Mouse (Mus musculus) small intestine, adult 2 months (tissue): Measurements from ENCODE around the gene Stk32b. TPM values are rescaled to one million over a fixed set of nuclear protein-coding genes. Genes with fewer than 3 reads are reported as not detected.

Experiments
- H3K27ac ChIP-seq: fragments of 200-500 bp; 2 replicates; pipeline ENCODE4 v1.5.1; 2012; ENCODE audit warnings: low read depth, low read length, control low read depth, inconsistent platforms; ENCODE audit not compliant: insufficient read depth
- H3K27me3 ChIP-seq: fragments of 200-500 bp; 2 replicates; pipeline ENCODE4 v1.6.1; 2012; ENCODE audit warnings: mild to moderate bottlenecking, moderate library complexity, low read length, inconsistent platforms; ENCODE audit not compliant: control insufficient read depth, insufficient read depth
- H3K36me3 ChIP-seq: fragments of 200-500 bp; 2 replicates; pipeline ENCODE4 v1.6.1; 2012; ENCODE audit warnings: mild to moderate bottlenecking, low read length, control low read depth, inconsistent platforms; ENCODE audit not compliant: control insufficient read depth, insufficient read depth
- H3K4me1 ChIP-seq: fragments of 200-500 bp; 2 replicates; pipeline ENCODE4 v1.6.1; 2012; ENCODE audit warnings: low read length, inconsistent platforms, mixed read lengths; ENCODE audit not compliant: control insufficient read depth, insufficient read depth, insufficient read length
- H3K4me3 ChIP-seq: fragments of 200-500 bp; 2 replicates; pipeline ENCODE4 v1.5.1; 2012; ENCODE audit warnings: low read depth, mild to moderate bottlenecking, control low read depth, inconsistent platforms, low read length, moderate library complexity
- CTCF ChIP-seq: fragments of 200-500 bp; IDR thresholded peaks from 2 replicates; pipeline ENCODE4 v1.5.1; 2012; ENCODE audit warnings: low read depth, mild to moderate bottlenecking, control low read depth, inconsistent platforms, low read length, moderate library complexity, mixed read lengths; ENCODE audit not compliant: insufficient replicate concordance, insufficient read length; ENCODE audit errors: extremely low read depth
- POLR2A ChIP-seq: fragments of 200-500 bp; IDR thresholded peaks from 2 replicates; pipeline ENCODE4 v1.6.1; 2012; ENCODE audit warnings: low read depth, mild to moderate bottlenecking, control low read depth, inconsistent platforms, low read length, moderate library complexity
- WGBS: fragments of 180-500 bp; shearing (Covaris S2); methylation state at CpG from one replicate; pipeline ENCODE4 v1.1.7; 2018; 5-methylcytosine and 5-hydroxymethylcytosine counted together
- polyA plus RNA-seq: library from polyadenylated mRNA; depleted of rRNA; stranded (reverse); fragments of >200 nt; gene quantifications from 2 replicates; pipeline ENCODE4 v1.2.3, GENCODE M21; 2012; rRNA removed

Stk32b gene
- 0.09 TPM in 1 of 2 replicates, not detected in the other for polyA plus RNA-seq

DNA sequence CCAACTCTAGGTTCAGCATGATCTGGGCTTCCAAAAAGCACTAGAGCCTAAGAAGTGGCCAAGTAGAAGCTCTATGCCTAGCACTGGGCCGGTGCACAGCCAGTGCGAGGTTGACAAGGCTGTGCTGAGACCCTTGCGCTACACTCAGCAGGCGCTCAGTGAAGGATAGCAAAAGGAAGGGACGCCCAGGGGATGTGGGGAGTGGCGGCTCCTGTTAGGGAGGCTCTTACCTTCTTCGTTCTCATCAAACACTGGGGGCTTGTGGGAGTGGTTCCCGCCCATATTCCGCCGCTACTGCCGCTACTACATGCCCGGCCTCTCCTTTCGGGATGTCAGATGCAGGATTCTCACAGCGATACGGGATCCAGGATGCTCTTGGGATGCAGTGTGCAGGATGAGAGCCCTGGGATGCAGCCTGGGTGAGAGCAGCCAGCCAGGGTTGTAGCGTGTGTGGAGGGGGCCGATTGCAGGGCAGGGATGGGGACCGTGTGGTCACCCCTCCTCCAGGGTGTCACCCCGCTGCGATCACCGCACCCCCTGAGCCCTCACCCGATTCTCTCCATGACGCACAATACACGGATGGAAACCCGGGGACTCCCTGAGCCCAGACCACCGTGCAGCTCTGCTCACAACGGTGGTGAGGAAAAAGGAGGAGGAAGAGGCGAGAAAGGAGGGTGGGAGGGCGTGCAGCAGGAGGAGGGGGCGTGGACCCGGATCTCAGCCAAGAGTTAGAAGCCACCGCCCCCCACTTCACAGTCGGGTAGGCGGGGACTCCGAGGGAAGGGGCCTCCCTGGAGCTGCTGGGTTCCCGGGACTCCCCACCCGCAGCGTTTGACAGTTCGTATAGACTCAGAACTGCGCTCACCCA, at the start of gene Stk32b:
Gene Stk32b (minus strand): TSS at position 667 of the 868 bp plus-strand sequence.
- no peaks in the 10 kb centered on the region for H3K36me3 ChIP-seq
- H3K4me3 ChIP-seq: no peak within 1 kb of the TSS
- no peak for TF ChIP-seq POLR2A
- TF ChIP-seq CTCF: no peak
- no peak within 1 kb of the TSS for H3K27ac ChIP-seq
- no peaks in the 10 kb centered on the region for H3K4me1 ChIP-seq
- H3K27me3 ChIP-seq: no peaks in the 10 kb centered on the region
- 4% methylated on average over 40 of the region's 40 CpGs for WGBS

DNA sequence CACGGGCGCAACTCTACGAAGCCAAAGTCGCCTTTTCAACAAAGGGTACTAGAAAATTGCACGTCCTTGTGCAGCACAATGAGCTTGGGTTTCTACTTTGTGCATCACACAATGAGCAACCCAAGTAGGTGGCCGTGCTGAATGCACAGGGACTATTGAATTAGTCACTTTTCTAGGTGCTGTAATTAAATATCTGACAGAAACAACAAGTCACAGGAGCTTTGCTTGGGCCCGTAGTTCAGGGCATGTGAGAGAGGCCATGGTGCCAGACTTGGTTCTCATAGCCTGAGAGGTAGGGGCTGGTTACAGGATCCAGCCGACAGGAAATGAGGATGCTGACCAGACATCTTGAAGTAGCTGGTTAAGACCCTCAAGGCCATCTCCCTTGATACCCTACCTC, 48.9 kb upstream of the Stk32b start:
- Histone ChIP-seq H3K4me3 (no peak overlapping the region), H3K27ac (no peak overlapping the region), H3K27me3 (0 out of 2 replicates have a peak, but pooled peaks cover 2% of the 10 kb centered on the region), H3K36me3 (no peaks in the 10 kb centered on the region), H3K4me1 (no peaks in the 10 kb centered on the region)
- TF ChIP-seq POLR2A (no peak), CTCF (no peak)
- WGBS: 81% methylated on average over 8 of the region's 8 CpGs

DNA sequence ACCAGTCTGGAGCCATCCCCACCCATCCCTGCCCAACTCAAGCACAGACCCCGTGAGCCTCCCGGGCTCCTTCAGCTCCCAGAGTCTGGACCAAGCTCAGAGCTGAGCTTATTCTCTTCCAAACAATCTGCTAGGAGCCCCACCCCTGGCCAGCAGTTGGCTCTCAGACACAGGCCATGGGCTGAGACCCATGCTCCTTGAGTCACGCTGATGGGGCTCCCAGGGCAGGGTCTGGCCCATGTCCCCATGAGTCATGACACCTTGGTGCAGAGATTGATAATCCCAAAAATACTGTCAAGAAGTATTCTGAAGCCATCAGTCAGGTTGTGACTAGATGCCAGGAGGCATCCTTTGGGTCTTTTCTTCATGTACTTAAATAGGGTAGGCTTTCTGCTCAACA, 45.1 kb upstream of the Stk32b start:
- TF ChIP-seq POLR2A (no peak), CTCF (no peak)
- WGBS: 91% methylated on average over 3 of the region's 3 CpGs

GRCm38 (mm10) chr5:37753366-37753765, 36.4 kb upstream of the Stk32b start:
- WGBS: 25% methylated on average over 7 of the region's 7 CpGs
- H3K27me3 ChIP-seq: no peaks in the 10 kb centered on the region
- H3K36me3 ChIP-seq: no peaks in the 10 kb centered on the region
- H3K4me1 ChIP-seq: peaks cover 6% of the 10 kb centered on the region
- peak overlapping the region; percentile 91 for H3K27ac ChIP-seq
- H3K4me3 ChIP-seq: no peak overlapping the region
- TF ChIP-seq CTCF (no peak), POLR2A (no peak)

More for the DNA sequence above, 45.1 kb upstream of the Stk32b start:
- H3K36me3 ChIP-seq: no peaks in the 10 kb centered on the region
- H3K4me3 ChIP-seq: no peak overlapping the region
- H3K27ac ChIP-seq: no peak overlapping the region
- H3K27me3 ChIP-seq: 0 out of 2 replicates have a peak, but pooled peaks cover 2% of the 10 kb centered on the region
- H3K4me1 ChIP-seq: no peaks in the 10 kb centered on the region

- H3K27ac ChIP-seq: peak overlapping the region; percentile 73
- no peak overlapping the region for H3K4me3 ChIP-seq
- H3K4me1 ChIP-seq: peaks cover 6% of the 10 kb centered on the region
- H3K27me3 ChIP-seq: no peaks in the 10 kb centered on the region
- H3K36me3 ChIP-seq: no peaks in the 10 kb centered on the region
- TF ChIP-seq CTCF: peak; percentile 50; the same call in 1 of the 2 replicates
- TF ChIP-seq POLR2A: no peak
- WGBS: 52% methylated on average over 8 of the region's 8 CpGs
Observed at GRCm38 (mm10) chr5:37752027-37752967, 35.3 kb upstream of the Stk32b start.

DNA sequence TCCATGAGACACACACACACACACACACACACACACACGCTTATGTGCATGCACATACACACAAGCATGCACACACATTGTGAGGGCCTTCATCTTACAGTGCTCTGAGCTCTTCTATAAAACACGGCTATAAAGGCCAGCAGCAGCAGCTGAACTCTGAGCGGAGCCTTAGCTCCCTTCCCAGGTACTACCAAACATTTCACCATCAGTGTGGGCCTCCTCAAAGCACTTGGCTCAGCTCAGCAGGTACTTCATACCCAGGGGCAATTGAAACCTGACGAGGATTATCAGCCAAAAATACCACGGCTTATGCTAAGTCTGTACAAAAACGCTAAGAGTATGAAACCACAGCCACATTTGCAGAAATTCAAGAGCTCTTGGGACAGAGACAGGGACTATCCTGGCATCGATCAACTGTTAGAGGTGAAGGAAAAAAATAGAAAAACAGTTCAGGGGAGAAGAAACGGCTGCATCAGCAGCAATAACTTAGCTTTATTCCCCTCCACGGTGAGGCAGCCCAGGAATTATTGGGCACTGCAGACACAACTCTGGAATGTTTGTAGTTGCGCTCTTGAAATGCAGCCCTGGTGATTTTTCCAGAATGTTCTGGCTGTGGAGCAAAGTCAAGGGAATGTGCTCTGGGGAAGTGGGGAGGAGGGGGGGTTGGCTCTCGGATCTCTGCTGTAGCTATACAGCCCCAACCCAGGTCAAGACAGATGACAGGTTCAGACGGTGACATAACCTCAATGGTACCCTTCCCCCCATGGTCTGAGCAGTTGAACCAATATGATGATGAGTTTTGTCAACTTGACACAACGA, 27.1 kb upstream of the Stk32b start:
- WGBS: 69% methylated on average over 13 of the region's 13 CpGs
- Histone ChIP-seq H3K27me3 (no peaks in the 10 kb centered on the region), H3K4me1 (no peaks in the 10 kb centered on the region), H3K36me3 (no peaks in the 10 kb centered on the region), H3K4me3 (no peak overlapping the region), H3K27ac (no peak overlapping the region)
- TF ChIP-seq POLR2A (no peak), CTCF (no peak)

DNA sequence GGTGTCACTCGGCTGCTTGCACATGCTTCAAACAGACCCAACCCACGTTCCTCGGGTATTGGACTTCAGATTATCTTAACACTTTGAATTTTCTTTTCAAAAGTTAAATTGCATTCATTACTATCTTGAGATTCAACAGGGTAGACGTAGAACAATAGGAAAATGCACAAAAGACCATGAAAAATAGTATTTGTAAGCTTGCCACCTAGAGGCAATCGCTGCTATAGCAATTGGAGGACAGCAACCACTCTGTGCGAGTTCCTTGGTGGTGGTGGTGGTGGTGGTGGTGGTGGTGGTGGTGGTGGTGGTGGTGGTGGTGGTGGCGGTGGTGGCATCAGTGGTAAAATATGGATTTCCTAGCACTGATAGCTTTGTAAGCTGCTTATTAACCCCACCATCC, 19.2 kb upstream of the Stk32b start:
- H3K4me3 ChIP-seq: no peak overlapping the region
- TF ChIP-seq POLR2A (no peak), CTCF (no peak)
- no peaks in the 10 kb centered on the region for H3K36me3 ChIP-seq
- 52% methylated on average over 7 of the region's 7 CpGs for WGBS
- no peaks in the 10 kb centered on the region for H3K27me3 ChIP-seq
- no peaks in the 10 kb centered on the region for H3K4me1 ChIP-seq
- H3K27ac ChIP-seq: no peak overlapping the region
